Mouse (Mus musculus) CH12.LX (cell line): ENCODE results near the gene Slc28a1. TPM values are rescaled to one million over a fixed set of nuclear protein-coding genes. Genes with fewer than 3 reads are reported as not detected.

Experiments
- DNase-seq: peaks from one replicate; pipeline ENCODE4 v3.0.0-alpha.2; 2013; ENCODE audit errors: extremely low read depth
- H3K27ac ChIP-seq: 2 replicates; pipeline ENCODE4 v1.5.1; 2012; ENCODE audit warnings: low read depth, mild to moderate bottlenecking, control low read depth, moderate library complexity; ENCODE audit not compliant: insufficient read depth
- H3K27me3 ChIP-seq: replicated peaks from 2 replicates; pipeline ENCODE3; 2012; ENCODE audit warnings: inconsistent platforms
- H3K36me3 ChIP-seq, 2 experiments: replicated peaks in 1 of 2; 2 replicates each; pipeline versions ENCODE3 to v1.6.1; 2012; ENCODE audit warnings: inconsistent platforms in 1 of 2, low read length in 1 of 2, mild to moderate bottlenecking in 1 of 2, mixed read lengths in 1 of 2, moderate library complexity in 1 of 2; ENCODE audit not compliant: control insufficient read depth in 1 of 2, insufficient read depth in 1 of 2
- H3K4me1 ChIP-seq, 2 experiments: 2 replicates each; pipeline ENCODE4 v1.6.1; 2012; ENCODE audit warnings: inconsistent platforms in 1 of 2, moderate library complexity in 1 of 2; ENCODE audit not compliant: insufficient read depth in 2 of 2, control insufficient read depth in 1 of 2
- H3K4me2 ChIP-seq: 2 replicates; pipeline ENCODE4 v1.6.1; 2012; ENCODE audit warnings: low read depth, mild to moderate bottlenecking, control low read depth; ENCODE audit not compliant: poor library complexity, insufficient read depth, severe bottlenecking
- H3K4me3 ChIP-seq, 3 experiments: fragments of 150-350 bp in 1 of 3; sonication (generic) in 1 of 3; replicated peaks in 1 of 3; 2 replicates each; pipeline versions ENCODE3 to v1.5.1; 2011 to 2012; ENCODE audit warnings: low read depth in 2 of 3, low read length in 2 of 3, mild to moderate bottlenecking in 2 of 3, moderate library complexity in 2 of 3, control low read depth in 1 of 3, improper control_type of control experiment in 1 of 3, inconsistent platforms in 1 of 3, mixed read lengths in 1 of 3; ENCODE audit not compliant: poor library complexity in 1 of 3
- H3K79me2 ChIP-seq: replicated peaks from 2 replicates; pipeline ENCODE4 v1.6.1; 2012; ENCODE audit warnings: mild to moderate bottlenecking, moderate library complexity; ENCODE audit not compliant: control insufficient read depth, poor library complexity, insufficient read depth, severe bottlenecking; ENCODE audit errors: extremely low read depth
- H3K9ac ChIP-seq: 2 replicates; pipeline ENCODE4 v1.6.1; 2012; ENCODE audit warnings: low read depth, mild to moderate bottlenecking, control low read depth, moderate library complexity; ENCODE audit not compliant: insufficient read depth
- H3K9me3 ChIP-seq: replicated peaks from 2 replicates; pipeline ENCODE3; 2012; ENCODE audit warnings: low read length, inconsistent platforms, mixed read lengths
- BHLHE40 ChIP-seq: IDR thresholded peaks from 2 replicates; pipeline ENCODE4 v1.6.1; 2011; ENCODE audit warnings: mild to moderate bottlenecking, low read depth, low read length, improper control_type of control experiment
- CHD2 ChIP-seq: IDR thresholded peaks from 2 replicates; pipeline ENCODE4 v1.6.1; 2011; ENCODE audit warnings: low read length, improper control_type of control experiment
- IRF4 ChIP-seq: IDR thresholded peaks from 2 replicates; pipeline ENCODE4 v1.6.1; 2014; ENCODE audit warnings: low read depth, mild to moderate bottlenecking, inconsistent platforms, low read length, improper control_type of control experiment
- JUN ChIP-seq: IDR thresholded peaks from 2 replicates; pipeline ENCODE4 v1.6.1; 2011; ENCODE audit warnings: low read depth, mild to moderate bottlenecking, low read length, improper control_type of control experiment, moderate library complexity; ENCODE audit not compliant: insufficient read depth
- JUND ChIP-seq: conservative IDR thresholded peaks from 2 replicates; pipeline ENCODE4 v1.6.1; 2011; ENCODE audit warnings: low read depth, low read length, improper control_type of control experiment
- MAX ChIP-seq: IDR thresholded peaks from 2 replicates; pipeline ENCODE4 v1.6.1; 2011; ENCODE audit warnings: low read length, improper control_type of control experiment
- NELFE ChIP-seq: IDR thresholded peaks from 2 replicates; pipeline ENCODE4 v1.6.1; 2011; ENCODE audit warnings: low read depth, low read length, improper control_type of control experiment
- PAX5 ChIP-seq: IDR thresholded peaks from 2 replicates; pipeline ENCODE4 v1.6.1; 2012; ENCODE audit warnings: low read length, inconsistent platforms, mixed read lengths
- POLR2AphosphoS2 ChIP-seq: IDR thresholded peaks from 2 replicates; pipeline ENCODE4 v1.6.1; 2011; ENCODE audit warnings: low read depth, low read length, improper control_type of control experiment
- RAD21 ChIP-seq: IDR thresholded peaks from 2 replicates; pipeline ENCODE4 v1.6.1; 2011; ENCODE audit warnings: low read depth, mild to moderate bottlenecking, low read length, improper control_type of control experiment, moderate library complexity
- RCOR1 ChIP-seq: conservative IDR thresholded peaks from 2 replicates; pipeline ENCODE4 v1.6.1; 2012; ENCODE audit warnings: low read depth, mild to moderate bottlenecking, inconsistent platforms, low read length, improper control_type of control experiment
- SMC3 ChIP-seq: IDR thresholded peaks from 2 replicates; pipeline ENCODE4 v1.6.1; 2011; ENCODE audit warnings: low read depth, low read length, improper control_type of control experiment
- TCF12 ChIP-seq: IDR thresholded peaks from 2 replicates; pipeline ENCODE4 v1.6.1; 2014; ENCODE audit warnings: low read depth, mild to moderate bottlenecking, inconsistent platforms, low read length, improper control_type of control experiment
- USF1 ChIP-seq: IDR thresholded peaks from 2 replicates; pipeline ENCODE4 v1.6.1; 2014; ENCODE audit warnings: low read depth, mild to moderate bottlenecking, inconsistent platforms, low read length, improper control_type of control experiment
- ZKSCAN1 ChIP-seq: IDR thresholded peaks from 2 replicates; pipeline ENCODE4 v1.6.1; 2012; ENCODE audit warnings: low read depth, inconsistent platforms, low read length, improper control_type of control experiment, borderline replicate concordance
- dilution Hi-C: fragments of 300-500 bp; cut with MboI; formaldehyde crosslinking; loops from 2 replicates; pipeline ENCODE4 v1.14.3; 2020; ENCODE audit warnings: low sequenced_read_pairs; ENCODE audit not compliant: extremely low pct_unique_long_range_greater_than_20kb, extremely low pct_ligation_motif_present
- in situ Hi-C: fragments of 300-500 bp; cut with MboI; formaldehyde crosslinking; loops from 3 replicates; pipeline ENCODE4 v1.14.3; 2019; ENCODE audit warnings: low sequenced_read_pairs, low pct_ligation_motif_present, low pct_unique_long_range_greater_than_20kb, mixed read lengths
- polyA plus RNA-seq: library from polyadenylated mRNA; unstranded; fragments of >175 nt; gene quantifications from 2 replicates; pipeline ENCODE4 v1.2.1, GENCODE M21; 2012; ENCODE audit warnings: low read depth; ENCODE audit not compliant: insufficient read length
- total RNA-seq, 2 experiments: library from RNA; depleted of rRNA; stranded (reverse); fragments of 300-350 nt in 1 of 2; fragments of >200 nt in 1 of 2; gene quantifications; 2 replicates each; pipeline ENCODE4 v1.2.3; 2012 to 2014

The Slc28a1 gene
- total and polyA plus RNA-seq, 3 experiments = 0.04 to 0.13 TPM; not detected in 1

GRCm38 (mm10) chr7:81132851-81133279, 18.3 kb downstream of the Slc28a1 start:
- Histone ChIP-seq H3K4me2 (no peak overlapping the region), H3K9me3 (no peaks in the 10 kb centered on the region), H3K27ac (no peak overlapping the region), H3K4me1 (peaks cover 2 to 19% of the 10 kb centered on the region in 2 experiments; a peak in 3 of 4 replicates), H3K36me3 (no peaks in the 10 kb centered on the region), H3K27me3 (no peaks in the 10 kb centered on the region), H3K9ac (no peak overlapping the region), H3K79me2 (no peaks in the 10 kb centered on the region), H3K4me3 (no peak overlapping the region)
- in situ Hi-C loops (no loop called here), dilution Hi-C loops (no loop called here)
- DNase-seq = no peak
- TF ChIP-seq RCOR1 = no peak
- TF ChIP-seq JUND = no peak
- no peak for TF ChIP-seq PAX5

GRCm38 (mm10) chr7:81133416-81133815, 18.8 kb downstream of the Slc28a1 start:
- dilution Hi-C loops = no loop called here

GRCm38 (mm10) chr7:81133941-81134340, 19.3 kb downstream of the Slc28a1 start:
- TF ChIP-seq IRF4 = no peak
- TF ChIP-seq JUN = no peak
- TF ChIP-seq JUND = no peak
- TF ChIP-seq POLR2AphosphoS2 = no peak
- TF ChIP-seq ZKSCAN1 = peak; percentile 81
- TF ChIP-seq SMC3 = no peak
- TF ChIP-seq MAX = no peak
- TF ChIP-seq USF1 = no peak
- dilution Hi-C loops = no loop called here
- Histone ChIP-seq H3K79me2 (no peaks in the 10 kb centered on the region), H3K27ac (no peak overlapping the region), H3K4me3 (no peak overlapping the region), H3K4me1 (peaks cover 2 to 14% of the 10 kb centered on the region in 2 experiments; a peak in 3 of 4 replicates), H3K36me3 (no peaks in the 10 kb centered on the region), H3K4me2 (no peak overlapping the region), H3K9me3 (no peaks in the 10 kb centered on the region), H3K9ac (no peak overlapping the region), H3K27me3 (no peaks in the 10 kb centered on the region)
- no peak for DNase-seq
- in situ Hi-C loops = no loop called here

More at GRCm38 (mm10) chr7:81133416-81133815, 18.8 kb downstream of the Slc28a1 start:
- no peaks in the 10 kb centered on the region for H3K79me2 ChIP-seq
- H3K4me3 ChIP-seq = no peak overlapping the region
- H3K27ac ChIP-seq = no peak overlapping the region
- in situ Hi-C loops = no loop called here
- TF ChIP-seq USF1 (no peak), NELFE (no peak), BHLHE40 (0 out of 2 replicates have a peak, but pooled peaks have one; percentile 12), RAD21 (no peak), CHD2 (no peak), TCF12 (no peak)
- DNase-seq = no peak
- no peaks in the 10 kb centered on the region for H3K9me3 ChIP-seq
- no peak overlapping the region for H3K4me2 ChIP-seq
- H3K36me3 ChIP-seq = no peaks in the 10 kb centered on the region
- H3K9ac ChIP-seq = no peak overlapping the region
- peaks cover 2 to 19% of the 10 kb centered on the region in 2 experiments; a peak in 3 of 4 replicates for H3K4me1 ChIP-seq
- no peaks in the 10 kb centered on the region for H3K27me3 ChIP-seq
